16 mouse cellular contexts compared by ENCODE assay signal in the genomic region with DNA sequence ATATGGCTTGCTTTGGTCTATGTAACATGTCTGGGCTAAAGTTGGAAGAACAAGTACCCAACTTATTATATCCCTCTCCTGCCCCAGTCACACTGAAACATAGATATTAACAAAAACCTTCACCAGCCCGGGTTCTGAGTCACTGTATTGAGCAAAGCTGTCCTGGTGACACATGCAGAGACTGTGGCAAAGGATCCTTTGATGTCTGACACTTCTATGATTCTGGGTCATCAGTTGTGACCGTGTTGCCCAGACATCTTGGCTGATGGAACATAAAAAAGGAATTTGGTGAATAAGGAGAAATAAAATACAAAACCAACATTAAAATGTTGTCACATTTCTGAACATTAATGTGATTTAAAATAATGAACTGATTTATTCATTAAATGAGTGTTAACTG.
"Had no signal": no experiment of that assay in that cellular context is flagged by ENCODE, and none has a peak within 500 bp of the region (broad histone marks: within the 10 kb centered on the region; RNA-seq: fewer than 3 reads in every experiment).

No protein-coding gene starts in this region.

- H3K27ac ChIP-seq: limb, embryonic 12.5 days; liver, embryonic 13.5 days; lung, embryonic 15.5 days; macrophage; midbrain, embryonic 13.5 days; neural tube, embryonic 12.5 days had no signal

- H3K4me3 ChIP-seq: limb, embryonic 12.5 days; liver, embryonic 13.5 days; lung, embryonic 15.5 days; midbrain, embryonic 13.5 days; myocyte; neural tube, embryonic 12.5 days had no signal

- ATAC-seq: liver, postnatal 0 days; midbrain, embryonic 13.5 days had no signal

- H3K4me2 ChIP-seq: limb, embryonic 12.5 days; liver, embryonic 13.5 days; lung, embryonic 15.5 days; midbrain, embryonic 13.5 days; neural tube, embryonic 12.5 days had no signal

- H3K9me3 ChIP-seq: limb, embryonic 12.5 days; liver, embryonic 13.5 days; lung, embryonic 15.5 days; midbrain, embryonic 13.5 days; neural tube, embryonic 12.5 days had no signal

- H3K27me3 ChIP-seq: liver, embryonic 13.5 days; lung, embryonic 15.5 days; midbrain, embryonic 13.5 days; neural tube, embryonic 12.5 days had no signal

- H3K36me3 ChIP-seq: limb, embryonic 12.5 days; liver, embryonic 13.5 days; lung, embryonic 15.5 days; midbrain, embryonic 13.5 days; neural tube, embryonic 12.5 days had no signal

- H3K9ac ChIP-seq: limb, embryonic 12.5 days; liver, embryonic 13.5 days; liver, postnatal 0 days; lung, embryonic 15.5 days; midbrain, embryonic 13.5 days; neural tube, embryonic 12.5 days had no signal

- DNase-seq: kidney, adult 18-20 months; kidney, postnatal 10 days; liver; liver, embryonic 13.5 days; liver, postnatal 0 days; lung, postnatal 14 days; right cerebral cortex, postnatal 4 days; spleen, adult 18-20 months; thymus, adult 18-20 months; thymus, postnatal 14 days had no signal

- H3K4me1 ChIP-seq: liver, embryonic 13.5 days; lung, embryonic 15.5 days; midbrain, embryonic 13.5 days; neural tube, embryonic 12.5 days had no signal
